Mouse (Mus musculus): Measurements from ENCODE around the gene Cbr1.

Gene Cbr1

GRCm38 (mm10) chr16:93605553-93605952 is at the start of gene Cbr1:
Cbr1 (plus strand) TSS chr16:93605853.
- no peak for DNase-seq (ENCODE audit: low read depth, low spot score)

GRCm38 (mm10) chr16:93557646-93558045 is 48.0 kb upstream of the Cbr1 start:
- DNase-seq (ENCODE audit: low read depth, low spot score), result no peak

- no peak for DNase-seq (ENCODE audit: low read depth, low spot score)
Observed at GRCm38 (mm10) chr16:93558499-93558898, 47.2 kb upstream of the Cbr1 start.

GRCm38 (mm10) chr16:93572383-93572782 is 33.3 kb upstream of the Cbr1 start:
- peak; percentile 84 for DNase-seq (ENCODE audit: low read depth, low spot score)

- DNase-seq (ENCODE audit: low read depth, low spot score), result no peak
Observed at GRCm38 (mm10) chr16:93573434-93573833, 32.2 kb upstream of the Cbr1 start.

GRCm38 (mm10) chr16:93574521-93575191 is 31.0 kb upstream of the Cbr1 start:
- DNase-seq (ENCODE audit: low read depth, low spot score), result peak; percentile 90

GRCm38 (mm10) chr16:93575574-93575973 is 30.1 kb upstream of the Cbr1 start:
- no peak for DNase-seq (ENCODE audit: low read depth, low spot score)

GRCm38 (mm10) chr16:93576412-93577082 is 29.1 kb upstream of the Cbr1 start:
- DNase-seq (ENCODE audit: low read depth, low spot score), result peak; percentile 78

GRCm38 (mm10) chr16:93578346-93579005 is 27.2 kb upstream of the Cbr1 start:
- DNase-seq (ENCODE audit: low read depth, low spot score), result no peak

- no peak for DNase-seq (ENCODE audit: low read depth, low spot score)
Observed at GRCm38 (mm10) chr16:93581125-93581524, 24.5 kb upstream of the Cbr1 start.

- peak; percentile 54 for DNase-seq (ENCODE audit: low read depth, low spot score)
Observed at GRCm38 (mm10) chr16:93584976-93585702, 20.5 kb upstream of the Cbr1 start.

- peak; percentile 70 for DNase-seq (ENCODE audit: low read depth, low spot score)
Observed at GRCm38 (mm10) chr16:93585703-93586205, 19.9 kb upstream of the Cbr1 start.

GRCm38 (mm10) chr16:93586382-93586781 is 19.3 kb upstream of the Cbr1 start:
- DNase-seq (ENCODE audit: low read depth, low spot score), result peak; percentile 71

GRCm38 (mm10) chr16:93588281-93588680 is 17.4 kb upstream of the Cbr1 start:
- DNase-seq (ENCODE audit: low read depth, low spot score), result no peak

- no peak for DNase-seq (ENCODE audit: low read depth, low spot score)
Observed at GRCm38 (mm10) chr16:93590915-93591314, 14.7 kb upstream of the Cbr1 start.

- no peak for DNase-seq (ENCODE audit: low read depth, low spot score)
Observed at GRCm38 (mm10) chr16:93591450-93592430, 13.9 kb upstream of the Cbr1 start.

GRCm38 (mm10) chr16:93592711-93593110 is 12.9 kb upstream of the Cbr1 start:
- DNase-seq (ENCODE audit: low read depth, low spot score), result no peak

GRCm38 (mm10) chr16:93593406-93593805 is 12.2 kb upstream of the Cbr1 start:
- DNase-seq (ENCODE audit: low read depth, low spot score), result no peak

GRCm38 (mm10) chr16:93594448-93594847 is 11.2 kb upstream of the Cbr1 start:
- DNase-seq (ENCODE audit: low read depth, low spot score), result no peak

- DNase-seq (ENCODE audit: low read depth, low spot score), result no peak
Observed at GRCm38 (mm10) chr16:93595766-93596165, 9.9 kb upstream of the Cbr1 start.

- DNase-seq (ENCODE audit: low read depth, low spot score), result no peak
Observed at GRCm38 (mm10) chr16:93596807-93597206, 8.8 kb upstream of the Cbr1 start.
